ENCODE assay signal across 8 mouse cellular contexts in the genomic region with DNA sequence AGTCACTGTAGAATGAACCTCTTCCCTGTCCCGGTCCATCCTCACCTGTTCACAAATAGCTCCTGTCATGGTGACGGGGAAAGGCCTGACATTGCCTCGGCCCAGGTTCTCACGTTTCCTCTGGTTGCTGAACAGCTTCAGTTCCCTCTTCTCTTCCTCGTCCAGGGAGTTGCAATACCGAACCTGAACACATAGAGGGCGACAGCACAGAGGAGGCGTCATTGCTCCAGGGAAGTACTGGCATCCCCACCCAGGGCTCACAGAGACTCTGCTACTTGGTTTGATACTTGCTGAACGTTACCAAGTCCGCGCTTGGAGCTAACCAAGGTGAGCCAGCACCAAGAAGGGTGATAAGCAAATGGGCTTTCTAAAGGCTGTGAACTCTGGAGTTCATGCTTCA.
DNase-seq lines count a peak whose midpoint lies in the region; ATAC-seq and TF ChIP-seq lines count a peak whose summit lies in the region.

No protein-coding gene starts in this region.

- no peaks in the 10 kb centered on the region for H3K4me1 ChIP-seq in midbrain, postnatal 0 days (ENCODE audit: insufficient read depth, low read length)

- peak; percentile 60 to 74 for ATAC-seq in hematopoietic stem cell, adult 5-6 weeks (replicated peaks in 1 of 2; ENCODE audit: insufficient read depth in 1 of 2, low FRiP score in 2 of 2, low TSS enrichment in 1 of 2, low read depth in 1 of 2, poor library complexity in 2 of 2, severe bottlenecking in 2 of 2)
- no peak for ATAC-seq in midbrain, postnatal 0 days (ENCODE audit: low FRiP score)

- peak; percentile 10 to 12 for DNase-seq in cerebellum, adult 18-20 months
- no peak for DNase-seq in cerebellum, adult 9-10 months
- peak; percentile 55 to 63 for DNase-seq in left cerebral cortex, adult 18-20 months (ENCODE audit: low spot score in 2 of 2)
- no peak for DNase-seq in left cerebral cortex, postnatal 14 days (ENCODE audit: low spot score in 2 of 2)
- peak; percentile 53 for DNase-seq in adrenal gland, postnatal 10 days
- DNase-seq in midbrain, postnatal 0 days (ENCODE audit: low spot score) = no peak
- no peak for DNase-seq in urinary bladder, postnatal 10 days (ENCODE audit: low spot score)

- 47% methylated on average over 11 of the region's 11 CpGs for WGBS in midbrain, postnatal 0 days

- peaks cover 24% of the 10 kb centered on the region for H3K36me3 ChIP-seq in midbrain, postnatal 0 days (ENCODE audit: insufficient read depth, low read length)

- TF ChIP-seq CTCF in midbrain, postnatal 0 days (IDR thresholded peaks at IDR 0.05) = peak; percentile 63

- H3K27me3 ChIP-seq in midbrain, postnatal 0 days (ENCODE audit: insufficient read depth, low read length) = no peaks in the 10 kb centered on the region

- no peak overlapping the region for H3K4me3 ChIP-seq in midbrain, postnatal 0 days (ENCODE audit: low read depth, low read length)

- no peak overlapping the region for H3K9ac ChIP-seq in midbrain, postnatal 0 days (replicated peaks; ENCODE audit: low read length, poor library complexity, severe bottlenecking)

- no peaks in the 10 kb centered on the region for H3K9me3 ChIP-seq in midbrain, postnatal 0 days (ENCODE audit: low read length)

- H3K4me2 ChIP-seq in midbrain, postnatal 0 days (ENCODE audit: low read depth, low read length, poor library complexity, severe bottlenecking) = no peak overlapping the region

- intact Hi-C loops in left cerebral cortex, postnatal 14 days (cut with DNase I) = loop anchor here (10.0 kb wide), 1 partner anchor 243 kb away; no protein-coding TSS in a partner anchor

- H3K27ac ChIP-seq in midbrain, postnatal 0 days (ENCODE audit: low read depth, low read length) = no peak overlapping the region

Comparison
In these comparisons a context has a peak if more than half of its experiments do, and no peak if none do; other contexts are left out.
1. DNase-seq: peak in cerebellum, adult 18-20 months (2 of 2), left cerebral cortex, adult 18-20 months (2 of 2) and adrenal gland, postnatal 10 days (single experiment); none in cerebellum, adult 9-10 months (single experiment), left cerebral cortex, postnatal 14 days (0 of 2), midbrain, postnatal 0 days (single experiment) and urinary bladder, postnatal 10 days (single experiment).